Mouse (Mus musculus) MN1 (cell line): Measurements from ENCODE around the gene Gtf3c6.
A peak's percentile ranks its signal among the peaks of the same experiment; 100 is the strongest.

Source experiments
- DNase-seq: peaks from one replicate; pipeline ENCODE4 v3.0.0-alpha.2; 2016; ENCODE audit warnings: low spot score

Gtf3c6 gene

GRCm38 (mm10) chr10:40257414-40258255 lies at the start of gene Gtf3c6:
Gene Gtf3c6, minus strand, starts transcription at chr10:40258108.
- peak; percentile 98 for DNase-seq

GRCm38 (mm10) chr10:40305989-40306388 lies 48.1 kb upstream of the Gtf3c6 start:
- DNase-seq: no peak

- DNase-seq: peak; percentile 100
Measured at GRCm38 (mm10) chr10:40302140-40302985, 44.5 kb upstream of the Gtf3c6 start, which contains the start of gene Amd1. Gene Amd1, minus strand, starts transcription at chr10:40302186.

- peak; percentile 72 for DNase-seq
Measured at GRCm38 (mm10) chr10:40301181-40302075, 43.5 kb upstream of the Gtf3c6 start.

- DNase-seq: peak; percentile 95
Measured at GRCm38 (mm10) chr10:40300648-40301171, 42.8 kb upstream of the Gtf3c6 start.

GRCm38 (mm10) chr10:40292640-40293039 lies 34.7 kb upstream of the Gtf3c6 start:
- DNase-seq: no peak

GRCm38 (mm10) chr10:40286767-40287166 lies 28.9 kb upstream of the Gtf3c6 start:
- no peak for DNase-seq

GRCm38 (mm10) chr10:40285571-40285970 lies 27.7 kb upstream of the Gtf3c6 start:
- DNase-seq: no peak

GRCm38 (mm10) chr10:40284997-40285396 lies 27.1 kb upstream of the Gtf3c6 start:
- no peak for DNase-seq

GRCm38 (mm10) chr10:40284179-40284831 lies 26.4 kb upstream of the Gtf3c6 start:
- no peak for DNase-seq

GRCm38 (mm10) chr10:40283636-40284035 lies 25.7 kb upstream of the Gtf3c6 start:
- no peak for DNase-seq

- no peak for DNase-seq
Measured at GRCm38 (mm10) chr10:40281565-40281964, 23.7 kb upstream of the Gtf3c6 start.

GRCm38 (mm10) chr10:40278317-40278716 lies 20.4 kb upstream of the Gtf3c6 start:
- no peak for DNase-seq

GRCm38 (mm10) chr10:40275991-40276390 lies 18.1 kb upstream of the Gtf3c6 start:
- DNase-seq: no peak

- no peak for DNase-seq
Measured at GRCm38 (mm10) chr10:40273938-40274337, 16.0 kb upstream of the Gtf3c6 start.

GRCm38 (mm10) chr10:40271216-40271615 lies 13.3 kb upstream of the Gtf3c6 start:
- DNase-seq: no peak

GRCm38 (mm10) chr10:40264920-40265319 lies 7.0 kb upstream of the Gtf3c6 start:
- DNase-seq: no peak

- no peak for DNase-seq
Measured at GRCm38 (mm10) chr10:40263691-40264090, 5.8 kb upstream of the Gtf3c6 start.

- no peak for DNase-seq
Measured at GRCm38 (mm10) chr10:40262200-40262599, 4.3 kb upstream of the Gtf3c6 start.

- no peak for DNase-seq
Measured at GRCm38 (mm10) chr10:40260305-40260704, 2.4 kb upstream of the Gtf3c6 start.

- no peak for DNase-seq
Measured at GRCm38 (mm10) chr10:40259542-40259941, 1.6 kb upstream of the Gtf3c6 start.
